Mouse (Mus musculus) thymus, adult 2 months (tissue): ENCODE results near the gene Fras1.

Experiments used
- CTCF ChIP-seq: fragments of 200-500 bp; IDR thresholded peaks from 2 replicates; pipeline ENCODE4 v1.5.1; 2012; ENCODE audit warnings: mild to moderate bottlenecking, control low read depth, low read length, moderate library complexity, borderline replicate concordance; ENCODE audit not compliant: control insufficient read depth, poor library complexity, insufficient read depth; ENCODE audit errors: extremely low read depth
- POLR2A ChIP-seq: fragments of 200-500 bp; IDR thresholded peaks from 2 replicates; pipeline ENCODE4 v1.6.1; 2012; ENCODE audit warnings: mild to moderate bottlenecking, low read length, control low read depth, moderate library complexity; ENCODE audit not compliant: control insufficient read depth, poor library complexity, insufficient read depth; ENCODE audit errors: extremely low read depth

GRCm38 (mm10) chr5:96768846-96769471, 395.2 kb downstream of the Fras1 start:
- TF ChIP-seq CTCF (no peak), POLR2A (no peak)
